Comparison of ENCODE assay signal across 10 mouse cellular contexts in the genomic region with DNA sequence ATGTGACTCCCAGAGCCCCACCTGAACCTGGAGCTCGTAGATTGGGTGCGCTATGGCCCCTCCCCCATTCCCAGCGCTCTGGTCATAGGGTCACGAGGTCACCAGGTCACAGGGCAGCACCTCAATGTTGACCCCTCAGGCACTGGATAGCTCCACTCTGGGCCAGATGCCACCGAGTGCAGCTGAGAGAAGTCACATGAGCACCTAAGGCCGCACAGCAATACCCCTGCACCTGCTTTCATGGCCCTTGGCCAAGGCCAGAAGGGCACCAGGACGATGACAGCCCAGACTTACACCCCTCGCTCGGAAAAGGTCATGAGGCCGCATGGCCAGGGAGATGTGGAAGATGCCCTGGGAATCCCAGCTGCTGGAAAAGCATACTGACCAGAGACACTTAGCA. TPM values are rescaled to one million over a fixed set of nuclear protein-coding genes. Genes with fewer than 3 reads are reported as not detected.
DNase-seq lines count a peak whose midpoint lies in the region; ATAC-seq lines count a peak whose summit lies in the region.
"Had no signal": no experiment of that assay in that cellular context is flagged by ENCODE, and none has a peak within 500 bp of the region (broad histone marks: within the 10 kb centered on the region; RNA-seq: fewer than 3 reads in every experiment).

No protein-coding gene starts in this region.

- H3K9ac ChIP-seq in neural tube, embryonic 11.5 days (ENCODE audit: low read length), result no peak overlapping the region
- no peak overlapping the region for H3K9ac ChIP-seq in liver, embryonic 15.5 days

- peaks cover 16% of the 10 kb centered on the region for H3K27me3 ChIP-seq in neural tube, embryonic 11.5 days (ENCODE audit: control insufficient read depth, insufficient read depth, low read length)
- peaks cover 72% of the 10 kb centered on the region for H3K27me3 ChIP-seq in liver, embryonic 15.5 days

- peak overlapping the region; percentile 19 for H3K4me2 ChIP-seq in neural tube, embryonic 11.5 days (ENCODE audit: low read depth)
- peak overlapping the region; percentile 55 for H3K4me2 ChIP-seq in liver, embryonic 15.5 days

- no peak for ATAC-seq in cerebellum, adult (ENCODE audit: insufficient number of reproducible peaks, low FRiP score, low TSS enrichment)
- no peak for ATAC-seq in neural tube, embryonic 11.5 days (ENCODE audit: insufficient read depth, low FRiP score, low TSS enrichment)
- ATAC-seq in liver, embryonic 15.5 days (ENCODE audit: insufficient read depth), result peak; percentile 43

- no peak overlapping the region for H3K27ac ChIP-seq in neural tube, embryonic 11.5 days (ENCODE audit: low read depth, low read length)
- H3K27ac ChIP-seq in liver, embryonic 15.5 days (replicated peaks), result no peak overlapping the region

- H3K9me3 ChIP-seq in neural tube, embryonic 11.5 days (ENCODE audit: control insufficient read depth, low read length), result no peaks in the 10 kb centered on the region
- no peaks in the 10 kb centered on the region for H3K9me3 ChIP-seq in liver, embryonic 15.5 days (replicated peaks)

- DNase-seq in cerebellum, adult 9-10 months, result peak; percentile 56
- DNase-seq in neural tube, embryonic 11.5 days (ENCODE audit: low spot score), result no peak
- no peak for DNase-seq in neural tube, embryonic 10.5 days (ENCODE audit: extremely low spot score, low spot score)
- DNase-seq in c-Kit-positive CD71-positive TER-119-positive erythroid progenitor cells, embryonic 14.5 days (ENCODE audit: low spot score), result no peak
- DNase-seq in layer of hippocampus, postnatal 25 days (ENCODE audit: extremely low spot score in 1 of 2, low spot score in 1 of 2), result no peak
- DNase-seq in layer of hippocampus, adult 18-20 months (ENCODE audit: low spot score in 2 of 2), result no peak
- DNase-seq: gastrocnemius, postnatal 36 days had no signal

- no peaks in the 10 kb centered on the region; the same call in 1 of the 2 replicates for H3K36me3 ChIP-seq in neural tube, embryonic 11.5 days (ENCODE audit: control insufficient read depth, insufficient read depth, low read length)
- no peaks in the 10 kb centered on the region for H3K36me3 ChIP-seq in liver, embryonic 15.5 days (replicated peaks)

- 0 out of 2 replicates have a peak overlapping the region, but pooled peaks have one; percentile 3 for H3K4me3 ChIP-seq in neural tube, embryonic 11.5 days (ENCODE audit: low read depth, low read length)
- H3K4me3 ChIP-seq in liver, embryonic 15.5 days (replicated peaks), result peak overlapping the region; percentile 15; the same call in 1 of the 2 replicates

- H3K4me1 ChIP-seq in neural tube, embryonic 11.5 days (ENCODE audit: control insufficient read depth, insufficient read depth, low read length), result peaks cover 61% of the 10 kb centered on the region
- peaks cover 48% of the 10 kb centered on the region for H3K4me1 ChIP-seq in liver, embryonic 15.5 days (replicated peaks)

- WGBS in neural tube, embryonic 11.5 days, result 14% methylated on average over 10 of the region's 10 CpGs
- WGBS in liver, embryonic 15.5 days (ENCODE audit: insufficient replicate concordance), result 28% methylated on average over 10 of the region's 10 CpGs

RNA-seq across cellular contexts. Expression of gene Ptprs, which starts 5.7 kb away (rescaled TPM):
- 164 and 174 TPM in 2 replicates for polyA plus RNA-seq in neural tube, embryonic 11.5 days (2014; fragmentation: Nextera tagmentation; extraction: Ambion mirVana)
- 5.5 and 6.1 TPM in 2 replicates for polyA plus RNA-seq in liver, embryonic 15.5 days (2015; fragmentation: Nextera tagmentation; extraction: Ambion mirVana)
- total RNA-seq in layer of hippocampus, postnatal 25 days (2021), result 100 to 1,000 TPM; 658 to 741 TPM
- 100 to 1,000 TPM; 608 to 624 TPM for total RNA-seq in layer of hippocampus, adult 18-20 months (2021)

RNA-seq across cellular contexts. Expression of gene Znrf4, which starts 41.7 kb away (rescaled TPM):
- not detected in 2 replicates for polyA plus RNA-seq in neural tube, embryonic 11.5 days (2014; fragmentation: Nextera tagmentation; extraction: Ambion mirVana)
- polyA plus RNA-seq in liver, embryonic 15.5 days (2015; fragmentation: Nextera tagmentation; extraction: Ambion mirVana), result not detected in 2 replicates
- not detected for total RNA-seq in layer of hippocampus, postnatal 25 days (2021)
- not detected for total RNA-seq in layer of hippocampus, adult 18-20 months (2021)
- total RNA-seq: adrenal gland, postnatal 25 days; gastrocnemius, postnatal 36 days had no signal
